Mouse (Mus musculus) forelimb bud, embryonic 11.5 days (tissue): ENCODE measurements around the gene Rpl7l1.
"Not testable (repeated sequence)": the region's sequence is repeated elsewhere in the genome, so short reads cannot be mapped to it uniquely, and the experiment has no call there.

Experiments
- DNase-seq: peaks from one replicate; pipeline ENCODE4 v3.0.0-alpha.2; 2012; ENCODE audit warnings: low read depth, low spot score

The Rpl7l1 gene

DNA sequence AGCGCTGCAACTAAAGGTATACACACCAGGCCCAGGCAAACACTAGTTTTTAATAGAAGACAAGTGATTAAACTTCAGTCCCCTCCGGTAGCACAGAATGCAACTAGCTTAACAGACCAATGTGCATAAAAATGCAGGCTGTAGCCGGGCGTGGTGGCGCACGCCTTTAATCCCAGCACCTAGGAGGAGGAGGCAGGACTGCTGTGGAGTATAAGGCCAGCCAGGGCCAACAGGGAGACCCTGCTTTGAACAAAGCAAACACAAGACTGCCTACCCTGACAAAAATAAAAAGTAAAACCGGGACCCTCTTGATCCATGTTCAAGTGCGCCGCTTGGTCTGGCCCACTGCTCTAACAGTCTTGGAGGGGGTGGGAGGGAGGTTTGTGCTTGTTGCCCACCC is 7.4 kb downstream of the Rpl7l1 start:
- DNase-seq = no peak

DNA sequence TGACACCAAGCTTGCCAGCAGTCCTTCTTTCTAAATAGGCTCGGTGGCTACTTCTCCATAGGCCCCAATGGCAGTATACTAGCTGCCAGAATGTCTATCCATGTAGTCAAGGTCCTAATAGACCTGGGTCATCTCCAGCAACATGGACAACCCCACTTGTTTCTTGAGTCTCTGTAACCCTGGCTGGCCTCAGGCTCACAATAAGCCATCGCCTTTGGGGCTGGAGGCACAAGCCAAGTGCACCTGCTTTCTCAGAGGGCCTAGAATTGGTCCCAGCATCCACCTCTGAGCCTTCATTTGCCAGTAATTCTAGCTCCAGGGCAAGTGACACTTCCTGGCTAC is 8.4 kb downstream of the Rpl7l1 start:
- DNase-seq = no peak

DNA sequence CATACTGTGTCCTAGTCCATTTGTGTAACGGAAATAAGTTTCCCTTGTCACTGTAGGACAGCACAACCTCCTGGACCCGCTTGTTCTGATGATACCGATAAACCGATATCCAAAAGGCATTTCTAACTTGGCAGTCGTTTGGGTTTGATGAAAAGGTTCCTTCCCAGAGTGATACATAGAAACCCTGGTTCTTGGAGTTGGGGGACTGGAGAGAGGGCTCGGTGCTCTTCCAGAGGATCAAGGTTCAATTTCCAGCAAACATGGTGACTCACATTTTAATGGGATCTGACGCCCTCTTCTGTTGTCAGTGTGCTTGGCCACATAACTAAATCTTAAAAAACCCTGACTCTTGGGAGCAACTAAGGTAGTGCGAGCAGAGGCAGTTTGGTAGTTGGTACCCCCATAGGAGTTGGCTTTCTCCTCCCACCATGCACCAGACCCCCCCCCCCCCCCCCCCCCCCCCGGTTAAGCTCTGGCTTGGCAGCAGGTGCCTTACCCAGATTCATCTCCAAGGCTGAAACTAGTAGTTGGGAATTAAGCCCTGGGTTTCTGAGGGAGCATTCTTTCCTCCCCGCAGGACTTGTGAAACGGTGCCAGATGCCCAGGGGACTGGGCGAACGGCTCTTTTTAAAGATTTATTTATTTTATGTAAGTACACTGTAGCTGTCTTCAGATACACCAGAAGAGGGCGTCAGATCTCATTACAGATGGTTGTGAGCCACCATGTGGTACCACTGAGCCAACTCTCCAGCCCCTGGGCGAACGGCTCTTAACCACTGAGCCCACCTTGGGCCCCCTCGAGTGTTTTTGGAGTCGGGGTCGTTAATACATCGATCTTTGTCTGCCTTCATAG is 9.0 kb downstream of the Rpl7l1 start:
- no peak for DNase-seq

DNA sequence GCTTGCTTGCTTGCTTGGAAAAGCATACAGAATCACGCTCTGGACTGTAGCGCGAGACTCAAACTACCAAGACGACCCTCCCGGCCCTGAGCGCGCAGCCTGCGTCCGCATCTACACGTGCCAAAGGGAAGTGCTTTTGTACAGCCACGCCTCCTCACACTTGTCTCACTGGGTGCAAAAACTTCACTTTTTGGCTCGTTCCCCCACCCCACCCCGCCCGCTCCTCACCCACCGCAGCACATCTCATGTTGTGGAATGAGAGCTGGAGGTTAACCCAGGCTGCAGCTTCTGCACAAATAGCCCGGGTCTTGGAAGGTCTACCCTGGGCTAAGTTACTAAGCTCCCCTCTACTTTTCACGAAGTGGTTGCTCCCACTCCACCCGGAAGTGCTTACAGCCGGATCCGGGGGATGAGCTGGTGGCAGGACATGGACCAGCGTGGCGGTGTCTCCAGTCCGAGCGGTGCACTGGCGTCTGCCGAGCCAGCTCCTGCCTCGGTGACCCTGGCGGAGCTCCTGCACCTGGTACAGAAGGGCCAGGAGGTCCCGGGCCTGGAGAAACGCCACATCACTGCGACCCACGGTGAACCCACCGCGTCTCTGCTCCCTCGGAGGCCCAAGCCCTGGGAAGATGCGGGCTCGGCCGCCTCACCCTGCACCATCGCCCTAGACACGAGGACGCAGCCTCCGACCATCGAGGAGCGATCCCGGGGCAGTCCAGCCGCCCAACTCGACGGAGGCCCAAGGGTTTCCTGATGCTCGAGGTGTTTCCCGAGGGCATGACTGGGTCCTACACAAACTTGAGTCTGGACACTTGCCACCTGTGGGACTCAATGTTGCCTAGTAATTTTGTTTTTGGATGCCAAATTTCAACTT is 9.8 kb downstream of the Rpl7l1 start, which contains the start of gene 2310039H08Rik:
Gene 2310039H08Rik (plus strand): TSS at position 232 of the 874 bp plus-strand sequence.
- peak; percentile 85 for DNase-seq

DNA sequence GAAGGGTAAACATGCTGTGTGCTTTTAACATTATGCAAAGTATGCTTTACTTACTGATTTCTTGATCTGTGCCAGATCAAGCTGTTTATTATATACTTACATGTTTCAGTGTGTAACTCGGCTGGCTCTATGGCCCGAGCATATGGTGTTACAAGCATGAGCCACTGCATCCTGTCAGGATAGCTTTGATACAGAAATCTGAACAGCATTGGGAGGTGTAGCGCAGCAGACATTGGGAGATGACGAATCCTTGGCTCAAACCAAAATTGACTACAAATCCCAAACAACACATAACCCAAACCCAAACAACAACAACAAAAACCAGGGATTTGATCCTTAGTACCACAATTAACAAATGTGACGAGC is 10.5 kb downstream of the Rpl7l1 start:
- no peak for DNase-seq

DNA sequence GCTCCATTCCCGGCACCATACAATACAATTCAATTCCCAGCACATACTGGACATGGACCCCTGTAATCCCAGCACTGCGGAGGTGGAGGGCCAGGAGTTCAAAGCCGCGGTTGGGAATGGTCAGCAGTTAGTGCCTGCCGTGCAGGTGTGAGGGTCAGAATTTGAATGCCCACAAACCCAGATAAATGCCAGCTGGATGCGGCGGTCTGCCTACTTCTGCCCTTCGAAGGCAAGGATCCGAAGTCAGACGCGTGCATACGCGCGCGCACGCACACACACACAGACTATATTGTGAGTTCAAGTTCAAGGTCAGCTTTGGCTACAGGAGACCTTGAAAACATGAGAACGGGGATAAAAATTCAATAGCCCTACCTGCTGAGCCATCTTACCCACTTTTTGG is 10.9 kb downstream of the Rpl7l1 start:
- no peak for DNase-seq

DNA sequence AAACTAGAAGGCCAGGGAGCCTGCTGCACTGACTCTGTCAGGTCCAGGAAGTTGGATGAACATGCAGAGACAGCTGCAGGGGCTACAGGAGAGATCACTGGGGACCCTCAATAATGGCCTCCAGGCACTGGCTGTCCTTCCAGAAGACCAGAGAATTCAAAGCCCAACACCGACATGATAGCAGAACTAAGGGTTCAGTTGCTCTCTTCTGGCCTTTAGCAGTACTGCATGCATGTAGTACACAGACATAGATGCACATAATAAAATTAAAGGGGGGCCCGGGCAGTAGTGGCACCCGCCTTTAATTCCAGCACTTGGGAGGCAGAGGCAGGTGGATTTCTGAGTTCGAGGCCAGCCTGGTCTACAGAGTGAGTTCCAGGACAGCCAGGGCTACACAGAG is 11.4 kb downstream of the Rpl7l1 start:
- DNase-seq = no peak

DNA sequence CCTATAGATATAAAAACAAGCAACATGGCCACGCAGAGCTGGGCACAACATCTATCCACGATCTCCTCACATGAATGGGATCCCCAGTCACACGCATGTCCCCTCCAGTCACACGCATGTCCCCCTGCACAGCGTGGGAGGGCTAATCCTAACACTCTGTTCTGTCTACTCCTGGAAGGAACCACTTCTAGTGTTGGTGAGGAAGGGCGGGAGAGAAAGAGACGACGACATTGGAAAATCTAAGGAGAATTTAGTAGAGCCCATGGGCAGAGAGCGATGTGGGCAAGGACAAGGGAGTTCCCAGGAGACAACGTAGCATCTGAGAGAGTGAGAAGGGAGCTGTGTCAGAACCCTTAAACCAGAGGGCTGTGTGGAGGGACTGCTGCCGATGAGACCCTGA is 11.9 kb downstream of the Rpl7l1 start:
- no peak for DNase-seq

DNA sequence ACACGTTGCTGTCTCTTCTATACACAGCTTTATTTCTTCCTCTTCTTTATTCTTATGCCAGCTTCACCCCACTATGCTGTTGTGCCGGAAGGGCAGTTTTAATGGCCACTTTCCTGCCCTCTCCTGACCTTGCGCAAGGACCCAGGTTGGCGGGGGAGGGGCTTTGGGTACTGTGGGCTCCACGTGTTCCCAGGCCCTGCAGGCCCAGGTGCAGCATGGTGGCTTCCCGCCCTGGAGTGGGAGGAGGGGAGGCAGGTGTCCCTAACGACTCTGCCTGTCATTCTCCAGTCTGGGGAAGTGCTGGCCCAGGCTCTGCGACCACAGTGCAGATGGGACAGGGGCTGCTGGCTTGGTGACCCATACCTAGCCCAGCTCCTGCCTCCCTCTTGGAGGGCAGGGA is 14.6 kb downstream of the Rpl7l1 start:
- DNase-seq = no peak

DNA sequence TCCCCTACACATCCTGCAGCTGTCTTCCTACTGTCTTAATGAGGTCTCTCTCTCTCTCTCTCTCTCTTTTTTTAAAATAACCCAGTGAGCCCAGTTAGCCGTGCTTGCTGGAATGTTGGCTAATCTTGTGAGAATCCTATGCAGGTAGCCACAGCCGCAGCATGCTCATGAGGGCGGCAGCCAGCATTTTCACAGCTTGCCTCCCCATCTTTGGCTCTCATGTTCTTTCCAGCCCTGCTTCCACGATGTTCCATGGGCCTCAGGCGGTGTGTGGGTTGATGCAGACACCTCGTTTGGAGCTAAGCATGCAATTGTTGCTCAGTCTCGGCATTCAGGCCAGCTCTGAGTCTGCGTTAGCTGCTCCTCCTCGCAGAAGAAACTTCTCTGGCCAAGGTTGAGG is 17.6 kb downstream of the Rpl7l1 start:
- not testable (repeated sequence) for DNase-seq

DNA sequence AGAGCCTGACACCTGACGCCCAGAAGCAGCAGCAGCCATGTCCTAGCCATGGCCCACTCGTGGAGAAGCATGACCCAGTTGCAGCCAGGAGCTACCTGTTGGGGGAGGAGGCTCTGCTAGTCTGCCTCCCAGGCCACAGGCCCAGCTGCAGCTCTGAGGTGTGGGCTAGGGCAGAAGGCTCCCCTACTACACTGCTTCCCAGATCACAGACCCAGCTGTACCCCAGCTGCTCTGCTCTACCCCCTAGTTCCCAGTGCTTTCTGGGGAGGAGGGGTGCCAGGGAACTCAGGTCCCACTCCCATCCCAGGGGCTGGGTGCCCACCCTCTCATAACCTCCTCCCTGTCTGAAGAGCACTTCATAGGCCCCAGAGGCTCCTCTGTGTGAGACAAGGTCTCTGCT is 18.9 kb downstream of the Rpl7l1 start, which contains the start of gene Ptcra:
Gene Ptcra (minus strand): TSS at position 169 of the 400 bp plus-strand sequence.
- no peak for DNase-seq

DNA sequence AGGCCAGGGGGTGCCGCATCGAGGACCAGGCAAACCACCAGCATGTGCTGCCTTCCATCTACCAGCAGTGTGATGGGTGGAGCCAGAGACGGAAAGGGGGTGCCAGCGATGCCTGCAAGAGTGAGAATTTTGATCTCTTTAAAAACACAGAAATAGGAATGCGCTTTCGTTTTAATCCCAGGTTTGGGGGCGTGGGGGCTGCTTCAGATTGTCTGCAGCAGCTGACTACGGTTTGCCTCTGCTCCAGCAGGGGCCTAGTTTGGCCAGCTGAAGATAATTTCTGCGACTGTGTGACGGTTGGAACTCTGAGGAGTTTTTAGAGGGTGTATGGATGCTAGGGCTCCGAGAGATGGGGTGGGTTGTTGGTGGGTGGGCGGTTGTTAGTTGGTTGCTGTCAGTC is 23.7 kb downstream of the Rpl7l1 start:
- DNase-seq = no peak

DNA sequence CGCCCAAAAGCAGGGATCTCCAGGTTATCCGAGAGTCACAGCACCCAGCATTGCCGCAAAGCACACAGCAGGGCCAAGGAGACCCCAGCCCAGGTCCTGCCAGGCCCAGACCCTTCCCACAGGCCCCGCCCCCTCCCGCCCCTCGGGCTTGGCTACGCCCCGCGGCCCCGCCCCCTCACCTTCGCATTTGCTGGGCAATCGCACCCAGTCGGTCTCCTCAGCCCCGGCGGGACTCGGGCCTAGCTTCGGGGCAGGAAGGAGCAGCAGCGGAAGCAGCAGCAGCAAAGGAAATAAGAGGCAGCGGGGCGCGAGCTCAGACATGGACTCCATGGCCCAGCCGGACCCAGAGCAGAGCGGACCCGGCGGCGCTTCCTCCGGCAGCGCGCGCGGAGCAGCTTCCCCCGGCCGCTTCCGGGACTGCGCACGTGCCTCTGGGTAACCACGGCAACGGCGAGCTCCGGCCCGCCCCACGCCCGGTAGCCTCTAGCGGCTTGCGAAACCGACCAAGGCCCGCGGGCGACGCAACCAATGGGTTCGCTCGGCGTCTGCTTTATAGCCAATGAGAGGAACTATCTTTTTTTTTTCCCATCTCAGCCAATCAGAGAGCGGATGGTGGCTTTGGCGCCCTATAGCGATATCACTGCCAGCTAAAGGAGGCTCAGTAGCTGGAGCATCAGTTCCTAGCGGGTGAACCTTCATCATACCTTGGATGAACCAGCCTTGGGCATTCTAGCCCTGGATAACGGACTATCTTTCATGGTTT is 30.5 kb downstream of the Rpl7l1 start, which contains the start of gene Cnpy3:
Gene Cnpy3 (minus strand): TSS at position 421 of the 763 bp plus-strand sequence.
- DNase-seq = peak; percentile 98

DNA sequence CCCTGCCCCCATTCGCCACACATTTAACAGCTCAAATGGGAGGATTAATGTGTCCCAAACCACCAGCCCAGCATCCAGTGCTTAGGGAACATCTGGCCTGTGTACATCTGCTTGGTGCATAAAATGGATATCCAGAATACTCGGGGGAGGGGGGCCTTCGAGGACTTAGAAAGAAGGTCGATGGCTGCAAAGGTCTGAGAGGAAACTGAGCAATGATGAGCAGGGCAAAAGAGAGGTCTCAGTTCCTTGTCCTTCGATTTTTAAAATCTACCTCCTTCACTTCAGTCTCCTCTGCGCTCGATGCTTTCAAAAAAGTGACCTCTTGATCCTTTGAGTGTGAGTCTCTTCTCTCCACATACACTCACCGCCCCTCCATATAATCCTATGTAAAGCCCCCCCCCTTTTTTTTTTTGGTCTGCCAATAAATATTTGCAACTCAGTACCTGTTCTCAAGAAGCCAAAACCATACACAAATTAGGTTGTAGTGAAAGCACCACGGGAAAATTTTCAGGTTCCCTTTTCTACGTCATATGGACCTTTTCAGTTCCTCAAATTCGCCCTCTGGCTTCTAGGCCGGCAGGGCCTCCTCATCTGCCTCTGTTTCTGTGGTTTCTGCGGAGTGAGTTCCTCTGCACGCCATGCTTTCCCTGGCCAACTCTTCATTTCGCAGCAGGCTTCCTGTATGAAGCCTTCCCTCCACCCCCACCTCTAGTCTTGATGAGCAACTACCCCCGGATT is 31.2 kb downstream of the Rpl7l1 start:
- no peak for DNase-seq

DNA sequence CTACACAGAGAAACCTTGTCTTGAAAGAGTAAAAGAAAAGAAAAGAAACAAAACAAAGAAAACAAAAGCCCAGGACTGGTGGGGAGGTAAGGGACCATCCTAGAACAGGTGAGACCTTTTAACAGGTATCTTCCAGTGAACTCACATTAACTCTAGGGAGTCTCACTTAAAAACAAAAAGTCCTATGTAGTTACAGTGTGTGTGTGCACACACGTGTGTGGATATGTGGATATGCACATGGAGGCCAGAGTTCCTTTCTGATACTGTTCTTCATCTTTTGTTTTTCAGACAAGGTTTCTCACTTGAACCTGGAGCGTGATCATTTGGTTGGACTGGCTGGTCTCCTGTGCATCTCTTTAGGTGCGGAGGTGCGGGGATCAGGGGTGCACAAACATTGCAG is 31.9 kb downstream of the Rpl7l1 start:
- no peak for DNase-seq

DNA sequence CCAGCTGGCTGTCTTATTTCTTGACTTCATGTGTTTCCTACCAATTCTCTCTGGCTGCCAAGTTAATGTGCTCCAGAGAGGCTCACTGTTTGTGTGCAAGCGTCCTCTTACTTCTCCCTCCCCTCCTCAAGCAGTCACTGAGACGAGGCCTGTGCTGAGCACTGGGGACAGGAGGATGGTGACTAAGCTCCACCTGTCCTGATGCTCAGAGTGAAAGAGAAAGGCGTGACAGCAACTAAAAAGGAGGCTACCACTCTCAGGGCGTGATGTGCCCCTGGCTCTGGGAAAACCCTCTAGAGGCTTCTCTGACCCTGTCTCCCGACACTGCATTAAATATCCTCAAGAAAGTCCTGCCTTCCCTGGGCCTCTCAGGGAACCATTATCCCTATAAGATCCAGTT is 33.2 kb downstream of the Rpl7l1 start:
- DNase-seq = no peak

DNA sequence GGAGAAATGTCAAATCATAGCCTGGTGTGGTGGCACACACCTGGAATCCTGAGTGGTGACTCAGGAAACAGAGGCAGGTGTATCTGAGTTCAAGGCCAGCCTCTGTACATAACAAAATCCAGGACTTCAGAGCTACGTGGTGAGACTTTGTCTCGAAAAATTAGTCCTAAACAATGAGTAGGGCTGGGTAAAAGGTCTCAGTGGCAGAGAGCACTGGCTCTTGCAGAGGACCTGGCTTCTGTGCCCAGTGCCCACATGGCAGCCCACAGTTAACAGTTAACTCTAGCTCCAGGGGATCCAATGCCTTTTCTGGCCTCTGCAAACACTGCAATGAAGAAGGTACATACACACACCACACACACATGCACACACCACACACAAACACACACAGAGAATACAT is 34.7 kb downstream of the Rpl7l1 start:
- no peak for DNase-seq

DNA sequence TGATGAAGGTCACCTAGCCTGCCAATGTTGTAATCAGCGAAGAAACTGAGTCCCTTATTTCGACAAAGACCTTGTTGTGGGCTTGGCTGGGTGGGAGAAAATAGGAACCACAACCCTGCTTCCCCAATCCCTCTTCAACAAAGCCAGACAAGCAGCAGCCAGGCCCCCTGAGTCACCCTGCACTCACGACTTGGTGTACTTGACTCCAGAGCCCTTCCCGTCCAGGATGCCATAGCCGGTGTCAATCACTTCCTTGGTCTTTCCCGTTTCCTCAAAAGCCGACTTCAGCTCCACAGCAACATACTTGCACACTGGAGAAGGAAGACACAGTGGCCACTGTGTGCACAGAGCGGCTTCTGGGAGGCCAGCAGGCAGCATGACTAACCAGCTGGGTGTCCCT is 35.2 kb downstream of the Rpl7l1 start:
- no peak for DNase-seq

DNA sequence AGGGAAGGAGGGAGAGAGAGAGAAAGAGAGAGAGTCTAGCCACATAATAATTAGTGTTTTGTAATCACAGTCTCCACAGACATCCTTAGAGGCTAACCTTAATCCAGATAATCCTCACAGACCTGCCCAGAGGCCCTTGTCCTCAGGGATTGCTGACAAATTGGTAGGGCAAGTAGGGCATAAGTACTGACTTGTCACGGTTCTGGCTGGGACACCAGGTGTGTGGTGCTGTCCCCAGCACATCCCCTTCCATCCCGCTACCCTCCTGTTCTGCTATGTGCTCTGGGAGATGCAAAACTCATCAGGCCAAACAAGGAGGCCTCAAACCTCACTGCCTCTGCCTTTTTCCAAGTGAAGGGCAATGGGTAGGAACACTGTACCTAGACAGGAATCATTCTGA is 37.0 kb downstream of the Rpl7l1 start:
- DNase-seq = no peak

DNA sequence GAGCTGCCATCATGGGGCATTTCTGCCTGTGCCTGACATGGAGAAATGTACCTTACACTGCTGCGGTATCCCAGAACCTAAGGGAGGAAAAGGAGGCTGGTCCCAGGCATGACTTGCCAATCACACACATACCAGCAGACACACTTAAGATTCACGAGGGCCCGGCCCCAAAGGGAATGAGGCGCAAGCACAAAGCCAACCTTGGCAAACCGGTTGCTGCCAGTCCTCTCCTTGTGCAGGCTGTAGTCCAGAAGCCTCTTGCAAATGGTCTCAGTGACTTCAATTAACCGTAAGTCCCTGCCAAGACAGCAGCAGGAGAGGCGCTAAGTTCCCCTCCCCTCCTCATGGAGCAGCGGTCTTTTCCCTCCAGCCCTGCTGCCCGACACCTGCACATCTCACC is 39.5 kb downstream of the Rpl7l1 start:
- no peak for DNase-seq

DNA sequence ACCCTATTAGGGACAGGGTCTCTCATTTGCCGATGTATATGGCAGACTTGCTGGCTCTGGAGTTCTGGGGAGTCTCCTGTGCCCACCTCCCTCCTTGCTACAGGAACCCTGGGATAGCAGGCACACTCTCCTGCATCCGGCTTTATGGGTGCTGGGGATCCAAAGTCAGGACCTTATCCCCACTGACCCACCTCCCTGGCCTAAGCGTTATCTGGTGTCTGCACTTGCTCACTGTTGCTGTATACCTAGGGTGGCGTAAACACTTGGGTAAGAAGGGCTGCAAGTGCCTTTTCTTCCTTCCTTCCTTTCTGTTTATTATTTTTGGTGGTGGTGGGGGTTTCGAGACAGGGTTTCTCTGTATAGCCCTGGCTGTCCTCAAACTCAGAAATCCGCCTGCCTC is 41.2 kb downstream of the Rpl7l1 start:
- DNase-seq = no peak
